Mouse (Mus musculus) adrenal gland, adult 8-10 months (tissue): ENCODE results near the gene Itpk1. TPM values are rescaled to one million over a fixed set of nuclear protein-coding genes. Genes with fewer than 3 reads are reported as not detected.

Experiments
- DNase-seq: peaks from one replicate; pipeline ENCODE4 v3.0.0; 2022
- total RNA-seq, 4 experiments: library from RNA; stranded (reverse); gene quantifications; 2 replicates each; pipeline ENCODE4 v1.2.4; 2022

The Itpk1 gene
- total RNA-seq, 4 experiments from 2014 or later: 49.2 to 139 (median 86.7) TPM

DNA sequence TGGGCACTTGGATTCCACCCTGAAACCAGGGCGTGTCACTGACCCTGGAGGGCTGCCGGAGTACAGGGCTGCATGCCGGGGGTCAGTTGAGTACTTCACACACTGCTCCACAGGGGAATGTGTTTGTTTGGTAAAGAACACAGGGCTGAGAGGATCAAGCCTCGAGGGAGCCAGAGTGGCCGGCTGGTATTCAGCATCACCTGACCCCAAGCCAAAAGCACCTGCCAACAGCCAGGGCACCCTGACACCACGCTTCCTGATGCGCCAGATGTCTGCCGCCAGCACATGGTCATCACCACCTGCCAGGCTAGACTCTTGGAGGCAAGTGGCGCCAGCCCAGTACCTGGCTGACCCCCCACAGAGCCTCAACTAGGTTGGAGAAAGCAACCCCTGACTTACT is 80.9 kb downstream of the Itpk1 start:
- DNase-seq: no peak

DNA sequence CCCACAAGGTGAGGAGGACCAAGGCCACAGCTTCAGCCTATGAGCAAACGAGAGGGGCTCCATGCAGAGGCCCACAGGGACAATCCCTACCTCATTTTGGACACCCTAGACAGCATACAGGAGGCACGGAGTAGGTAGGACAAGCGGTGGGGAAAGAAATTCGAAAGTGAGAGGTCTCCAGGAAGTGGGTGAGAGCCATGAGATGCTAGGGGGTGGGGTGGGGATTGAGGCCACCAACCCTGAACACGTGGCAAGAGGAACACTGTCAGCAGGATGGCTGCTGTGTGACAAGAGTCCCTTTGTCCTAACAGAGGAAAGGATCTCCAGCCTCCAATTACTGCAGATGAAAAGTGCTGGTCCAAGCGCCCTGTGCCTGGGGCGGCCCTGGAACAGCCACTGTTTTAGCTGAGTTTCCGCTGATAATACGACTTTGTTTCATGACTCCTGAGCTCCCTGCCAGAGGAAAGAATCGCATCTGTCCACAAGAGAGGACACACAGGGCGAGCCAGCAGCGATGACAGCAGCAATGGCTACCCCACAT is 82.4 kb downstream of the Itpk1 start:
- no peak for DNase-seq

DNA sequence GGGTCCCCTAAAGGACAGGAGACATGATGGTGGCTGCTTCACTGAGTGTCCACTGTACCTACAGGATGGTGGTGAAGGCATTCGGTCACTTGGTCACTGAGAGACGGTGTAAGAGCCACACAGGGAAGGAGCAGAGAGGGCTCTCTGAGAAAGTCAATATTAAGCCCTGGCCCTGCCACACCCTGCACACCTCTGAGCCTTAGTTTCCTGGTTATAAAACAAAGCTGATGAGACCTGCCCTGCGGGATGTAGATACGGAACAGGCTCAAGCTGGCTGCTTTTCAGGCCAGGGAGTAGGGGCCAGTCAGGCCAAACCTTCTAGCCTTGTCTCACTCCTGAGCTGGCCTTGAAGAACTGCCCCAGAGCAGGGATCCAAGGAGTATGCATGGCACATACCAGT is 82.9 kb downstream of the Itpk1 start:
- no peak for DNase-seq

DNA sequence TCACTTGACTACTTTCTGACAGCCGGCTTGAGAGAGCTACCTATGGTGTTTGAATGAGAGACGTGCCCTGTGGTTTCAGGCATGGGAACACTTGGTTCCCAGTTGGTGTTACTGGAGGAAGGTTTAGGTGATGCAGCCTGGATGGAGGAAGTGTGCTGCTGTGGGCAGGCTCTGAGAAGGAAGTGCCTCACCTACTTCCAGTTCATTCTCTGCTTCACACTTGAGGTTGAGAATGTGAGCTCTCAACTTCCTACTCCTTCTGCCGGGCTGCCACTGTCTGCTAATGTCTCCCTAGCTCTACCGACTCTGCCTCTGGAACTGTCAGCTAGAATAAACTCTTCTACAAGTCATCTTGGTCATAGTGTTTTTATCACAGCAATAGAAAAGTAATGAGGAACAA is 83.5 kb downstream of the Itpk1 start:
- no peak for DNase-seq

DNA sequence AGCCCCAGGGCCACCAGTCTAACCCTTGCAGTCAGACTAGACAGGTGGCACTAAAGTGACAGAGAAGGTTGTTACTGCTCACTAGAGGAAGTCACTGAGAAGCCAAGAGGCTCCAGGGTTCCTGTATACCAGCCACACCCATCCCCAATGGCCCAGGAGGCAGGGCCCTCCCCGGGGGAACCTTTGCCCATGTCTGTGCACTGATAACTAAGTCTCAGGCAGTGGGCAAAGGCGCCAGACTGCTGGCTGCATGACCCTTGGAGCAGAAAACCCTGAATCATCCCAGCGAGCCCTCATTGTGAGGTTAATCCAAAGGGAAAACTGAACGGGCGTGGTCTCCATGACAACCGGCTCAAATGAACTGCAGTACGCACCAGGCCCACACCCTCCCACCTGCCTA is 84.8 kb downstream of the Itpk1 start:
- no peak for DNase-seq

DNA sequence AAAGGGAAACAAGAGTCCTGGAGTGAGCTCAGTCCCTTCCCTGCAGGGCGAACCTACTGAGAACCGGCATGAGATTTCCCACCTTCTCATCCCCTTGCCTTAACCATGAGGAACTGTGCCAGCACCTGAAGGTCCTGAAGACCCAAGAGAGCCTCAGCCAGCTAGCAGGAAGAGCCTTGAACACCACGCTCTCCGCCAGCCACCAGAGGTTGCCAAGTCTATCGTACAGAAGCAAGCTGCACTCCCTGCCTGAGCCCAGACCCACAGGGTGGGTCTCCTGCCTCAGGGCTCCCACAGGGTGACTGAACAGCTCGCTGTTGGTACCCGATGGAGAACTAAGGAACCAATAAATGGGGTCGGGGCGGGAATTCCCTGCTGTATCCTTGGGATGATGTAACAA is 86.6 kb downstream of the Itpk1 start:
- no peak for DNase-seq

DNA sequence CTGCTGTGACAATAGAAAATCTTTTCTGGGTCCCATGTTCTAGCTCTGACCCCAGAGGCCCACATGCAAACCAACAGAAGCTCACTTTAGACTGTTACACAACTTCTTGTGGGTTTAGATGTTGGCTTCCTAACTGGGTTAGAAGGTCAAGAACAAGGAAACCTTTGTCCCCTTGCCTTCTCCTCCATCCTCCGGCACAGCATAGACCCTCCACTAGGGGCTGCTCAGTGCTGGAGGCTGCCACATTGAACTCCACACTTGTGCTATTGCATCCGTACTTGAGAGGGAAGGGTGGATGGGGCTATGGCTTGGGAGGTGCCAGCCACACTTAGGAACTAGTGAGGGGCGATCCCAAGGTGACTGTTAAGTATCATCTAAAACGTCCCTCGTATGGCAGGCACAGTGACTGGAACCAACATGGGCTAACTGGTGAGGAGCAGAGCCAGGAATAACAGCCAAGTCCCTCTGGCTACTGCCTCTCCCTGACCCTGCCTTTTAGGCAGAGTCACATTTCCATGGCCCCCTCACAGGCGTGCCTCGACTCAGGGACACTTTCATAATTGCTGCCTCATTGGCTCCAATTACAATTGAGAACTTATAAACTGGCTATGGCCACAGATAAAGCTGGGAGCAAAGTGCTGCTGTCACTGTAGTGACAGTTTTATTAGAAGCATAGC is 87.7 kb downstream of the Itpk1 start:
- DNase-seq: peak; percentile 39

DNA sequence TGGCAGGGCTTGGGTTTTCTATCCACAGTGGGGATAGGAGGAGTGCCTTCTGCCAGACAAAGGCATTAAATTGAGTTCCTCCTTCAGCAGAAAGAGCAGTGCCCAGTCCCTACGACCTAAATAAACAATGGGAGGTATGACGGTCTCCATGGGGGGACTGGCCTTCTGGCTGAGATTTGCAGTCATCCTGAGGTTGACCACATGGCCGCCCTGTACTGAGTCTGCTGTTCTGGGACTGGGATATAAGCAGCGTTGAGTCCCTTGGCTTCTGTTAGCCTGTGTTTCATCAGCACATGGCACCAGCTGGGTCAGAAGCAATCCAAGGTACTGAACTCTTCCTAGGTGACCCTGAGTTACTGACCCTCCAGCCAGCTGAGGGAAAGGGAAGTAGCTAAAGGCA is 88.5 kb downstream of the Itpk1 start:
- no peak for DNase-seq

DNA sequence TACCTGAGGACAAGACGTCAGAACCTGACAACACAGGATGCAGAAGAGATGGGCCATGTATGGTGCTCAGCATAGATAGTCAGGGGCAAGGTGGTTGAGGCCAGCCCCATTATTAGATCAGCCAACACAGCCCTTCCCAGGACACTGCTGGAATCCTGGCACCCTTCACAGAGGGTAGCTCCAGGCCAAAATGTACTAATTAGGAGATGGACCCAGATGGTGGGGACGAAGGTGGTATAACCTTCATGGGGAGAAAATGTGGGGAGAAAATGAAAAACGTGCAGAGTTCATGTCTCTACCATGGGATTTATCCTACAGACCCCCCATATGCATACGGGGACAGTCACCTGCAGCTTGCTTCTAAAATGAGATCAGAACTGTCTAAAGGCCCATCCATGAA is 91.3 kb downstream of the Itpk1 start:
- no peak for DNase-seq

DNA sequence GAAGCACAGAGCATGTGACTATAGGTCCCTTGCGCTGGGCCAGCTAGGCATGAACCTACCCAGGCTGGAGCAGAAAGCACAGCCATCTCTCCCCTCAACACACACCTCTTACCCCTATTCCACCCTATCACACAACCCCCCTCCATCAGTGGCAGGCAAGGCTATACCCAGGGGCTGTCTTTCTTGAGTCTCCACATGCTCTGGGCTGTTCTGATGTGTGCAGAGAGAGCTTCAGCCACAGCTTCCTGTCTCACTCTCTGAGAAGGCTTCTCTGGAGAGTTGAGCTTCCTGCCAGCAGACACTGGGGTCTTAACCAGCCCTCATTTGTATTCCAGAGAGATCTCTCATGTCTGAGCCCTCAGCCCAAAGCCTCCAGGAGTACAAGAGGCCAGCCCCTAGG is 92.3 kb downstream of the Itpk1 start:
- DNase-seq: no peak

DNA sequence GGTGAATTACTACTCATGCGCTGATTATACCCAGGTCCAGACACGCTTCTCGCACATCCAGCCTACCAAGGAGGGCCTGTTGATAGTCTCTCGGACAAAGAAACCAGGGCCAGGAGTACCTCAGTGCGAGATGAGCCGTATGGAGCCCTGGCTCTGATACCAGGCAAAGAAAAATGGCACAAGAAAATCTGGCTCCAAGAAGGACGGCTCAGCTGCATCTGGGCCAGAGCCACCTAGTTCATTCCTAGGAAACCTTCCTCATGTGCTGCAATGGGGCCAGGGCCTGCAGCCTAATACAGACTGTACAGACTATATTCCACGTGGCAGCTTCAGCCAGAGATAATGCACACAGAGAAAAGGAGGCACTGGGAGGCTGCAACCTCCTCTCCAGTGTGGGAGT is 93.8 kb downstream of the Itpk1 start:
- no peak for DNase-seq

DNA sequence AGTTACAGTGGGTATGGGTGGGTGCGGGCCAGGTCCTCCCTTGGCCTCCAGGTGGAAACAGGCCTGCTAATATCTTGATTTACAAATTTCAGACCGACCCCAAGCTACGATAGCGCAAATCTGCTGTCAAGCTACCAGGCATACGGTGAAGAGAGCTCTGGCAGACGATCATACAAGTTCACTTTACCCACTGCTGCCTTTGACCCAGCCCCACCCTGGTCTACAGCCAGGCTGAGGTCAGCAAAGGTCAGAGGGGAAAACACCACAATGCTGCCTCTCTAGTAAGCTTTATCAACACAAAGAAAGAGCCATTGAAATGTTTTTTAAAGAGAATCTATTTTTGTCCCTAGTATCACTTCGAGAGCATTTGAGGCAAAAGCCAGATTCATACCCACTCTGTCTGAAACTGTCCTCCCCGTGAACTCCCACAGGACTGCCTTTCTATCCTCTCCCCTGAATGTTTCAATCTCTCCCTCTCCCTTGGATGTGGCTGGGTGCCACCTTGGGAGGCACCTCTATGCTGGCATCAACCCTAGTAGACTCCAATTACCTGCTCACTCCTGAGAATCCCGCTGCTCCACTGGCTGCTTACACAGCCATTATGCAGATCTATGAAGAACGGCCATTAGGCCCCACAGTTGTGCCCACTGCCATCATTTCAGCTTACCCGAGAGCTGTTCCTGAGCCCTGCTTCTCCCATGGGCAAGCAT is 96.8 kb downstream of the Itpk1 start:
- DNase-seq: no peak

DNA sequence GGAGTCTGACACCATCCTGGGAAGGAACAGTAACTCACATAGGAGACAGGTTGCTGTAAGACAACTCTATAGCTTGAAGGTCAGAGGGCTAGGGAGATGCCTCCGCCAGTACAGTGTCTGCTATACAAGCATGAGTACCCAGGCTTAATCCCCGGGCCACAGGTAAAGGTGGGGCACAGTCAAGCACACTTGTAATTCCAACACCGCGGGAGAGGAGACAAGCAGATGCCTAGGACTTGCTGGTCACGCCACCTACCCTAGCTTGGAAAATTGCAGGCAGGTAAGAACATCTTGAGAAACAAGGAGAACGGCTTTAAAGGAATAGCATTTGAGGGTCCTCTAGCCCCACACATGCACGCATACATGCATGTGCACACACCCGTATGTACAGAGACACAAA is 97.7 kb downstream of the Itpk1 start:
- no peak for DNase-seq

DNA sequence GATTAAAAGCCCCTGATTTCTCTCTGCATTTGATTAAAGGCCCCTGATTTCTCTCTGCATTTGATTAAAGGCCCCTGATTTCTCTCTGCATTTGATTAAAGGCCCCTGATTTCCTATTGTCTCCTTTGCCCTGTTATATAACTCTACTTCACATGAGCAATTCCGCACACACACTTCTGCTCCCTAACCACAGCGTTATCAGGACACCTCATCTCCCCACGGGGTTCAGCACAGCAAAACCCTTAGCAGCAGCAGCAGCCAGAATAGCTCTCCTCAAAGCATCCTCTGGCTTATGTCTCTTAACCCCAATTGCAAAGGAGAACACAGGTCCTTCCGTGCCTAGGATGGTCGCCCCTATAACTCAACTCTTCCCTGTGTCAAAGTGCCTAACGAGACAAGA is 99.1 kb downstream of the Itpk1 start:
- no peak for DNase-seq

DNA sequence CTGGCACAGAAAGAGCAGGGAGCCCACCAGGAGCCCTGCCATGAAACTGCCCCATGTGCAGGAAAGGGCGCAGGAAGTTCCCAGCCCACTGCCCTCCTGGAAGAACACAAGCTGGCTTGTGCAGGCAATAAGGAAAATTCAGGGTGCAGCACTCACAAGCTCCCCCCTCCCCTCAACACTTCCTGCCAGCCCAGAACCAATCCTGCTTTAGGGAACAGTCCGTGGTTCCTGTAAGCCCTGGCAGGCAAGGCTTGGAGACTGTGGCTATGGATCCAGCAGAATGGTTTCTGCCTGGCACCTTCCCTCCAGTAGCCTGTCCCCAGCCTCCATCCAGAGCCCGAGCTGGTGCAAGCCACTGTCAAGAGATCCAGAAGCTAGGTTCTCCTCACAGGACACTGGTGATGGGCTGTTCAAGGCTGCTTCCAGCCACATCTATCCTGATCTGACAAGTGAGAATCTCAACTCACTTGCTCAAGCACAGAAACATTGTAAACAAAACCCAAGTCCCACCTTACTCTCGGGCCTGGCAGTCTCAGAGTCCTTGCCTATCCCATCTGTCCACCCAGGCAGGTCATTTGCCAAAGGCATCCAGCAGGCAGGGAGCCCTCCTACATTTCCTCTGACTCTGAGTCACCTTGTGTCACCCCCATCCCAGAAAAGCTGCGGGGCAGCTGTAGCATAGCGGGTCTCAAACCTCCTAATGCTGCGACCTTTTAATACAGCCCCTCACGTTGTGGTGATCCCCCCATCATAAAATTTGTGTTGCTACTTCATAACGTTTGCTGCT is 102.3 kb downstream of the Itpk1 start:
- DNase-seq: no peak

DNA sequence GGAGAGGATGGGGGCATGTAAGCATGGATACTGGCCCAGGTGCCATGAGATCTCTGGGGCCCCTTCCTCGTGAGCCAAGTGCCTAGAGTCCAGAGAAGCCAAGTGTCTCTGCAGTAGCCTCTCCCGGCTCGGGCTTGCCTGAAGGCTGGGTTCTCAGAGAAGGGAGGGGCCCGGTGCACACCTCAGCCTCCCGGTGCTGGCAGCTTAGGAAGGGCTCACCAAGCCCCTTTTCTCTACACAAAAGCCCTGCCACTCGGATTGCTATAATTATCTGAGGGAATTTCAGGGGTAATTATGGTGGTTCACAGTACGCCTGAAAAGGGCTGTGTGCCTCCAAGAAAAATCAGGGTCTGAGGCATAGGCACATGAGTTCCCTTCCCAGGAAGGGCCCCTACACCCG is 102.9 kb downstream of the Itpk1 start:
- DNase-seq: no peak

DNA sequence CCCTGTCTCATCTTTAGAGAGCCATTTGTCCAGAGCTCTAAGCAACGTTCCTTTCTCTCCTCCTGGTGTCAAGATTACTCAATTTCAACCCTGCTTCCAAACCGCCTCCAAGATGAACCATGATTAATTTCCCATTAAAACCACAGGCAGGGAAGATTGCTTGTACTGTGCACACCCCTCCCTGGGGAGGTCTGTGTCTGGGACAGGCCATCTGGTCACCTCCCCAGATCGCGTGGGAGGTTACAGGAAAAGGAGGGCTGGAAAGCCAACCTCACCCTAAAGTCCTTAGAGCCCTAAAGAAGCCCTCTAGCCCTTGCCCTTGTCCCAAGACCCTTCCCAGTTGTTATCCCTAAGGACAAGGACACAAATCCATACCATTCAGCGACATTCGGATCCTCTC is 104.4 kb downstream of the Itpk1 start:
- DNase-seq: no peak

DNA sequence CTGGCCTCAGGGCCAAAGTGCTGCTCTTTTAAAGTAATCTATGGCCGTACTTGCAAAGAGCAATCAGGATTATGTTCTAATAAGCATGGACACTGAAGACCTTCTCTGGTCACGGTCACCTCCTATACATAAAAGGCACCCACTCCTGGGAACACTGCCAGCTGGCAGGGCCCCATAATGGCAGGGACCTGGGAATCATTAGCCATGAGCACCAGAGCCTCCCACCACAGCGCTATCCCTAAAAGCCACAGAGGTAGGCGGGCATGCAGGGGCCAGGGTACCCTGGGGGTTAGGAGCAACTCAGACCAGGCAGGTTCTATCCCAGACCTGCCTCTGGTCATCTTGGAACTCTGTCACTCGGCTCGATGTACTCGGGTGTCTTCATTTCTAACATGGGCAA is 104.9 kb downstream of the Itpk1 start:
- DNase-seq: no peak

DNA sequence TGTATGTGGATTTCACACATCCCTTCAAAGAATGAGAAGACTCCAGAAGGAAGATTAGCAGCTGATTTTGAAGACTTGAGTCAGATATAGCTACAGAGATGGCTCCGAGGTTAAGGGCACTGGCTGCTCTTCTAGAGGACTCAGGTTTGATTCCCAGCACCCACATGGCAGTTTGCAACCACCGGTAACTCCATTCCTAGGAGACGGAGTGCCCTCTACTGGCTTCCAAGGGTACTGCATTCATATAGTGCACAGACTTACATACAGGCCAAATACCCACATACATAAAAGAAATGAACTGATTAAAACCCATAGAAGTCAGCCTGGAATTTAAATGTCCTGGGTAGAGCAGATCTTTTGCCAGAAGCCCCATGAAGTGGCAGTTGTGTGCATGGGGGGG is 106.2 kb downstream of the Itpk1 start:
- no peak for DNase-seq

DNA sequence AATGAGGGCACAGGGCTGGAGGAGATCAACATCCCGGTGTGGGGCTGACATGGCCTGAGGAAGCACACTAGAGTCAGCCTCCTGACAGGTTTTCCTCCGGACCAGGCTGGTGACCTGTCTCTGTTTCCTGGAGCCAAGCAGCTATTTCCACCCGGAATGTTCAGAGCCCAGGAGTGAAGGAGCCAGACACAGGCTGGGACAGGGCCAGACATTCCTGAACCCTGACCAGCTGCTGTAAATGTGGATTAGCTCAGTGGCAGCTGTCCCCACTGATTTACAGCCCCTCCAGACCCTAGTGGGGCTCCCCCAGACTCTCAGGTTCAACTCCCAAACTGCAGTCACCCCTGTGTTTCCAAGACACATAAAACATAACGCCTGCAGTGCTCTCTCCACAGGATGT is 107.3 kb downstream of the Itpk1 start:
- no peak for DNase-seq

DNA sequence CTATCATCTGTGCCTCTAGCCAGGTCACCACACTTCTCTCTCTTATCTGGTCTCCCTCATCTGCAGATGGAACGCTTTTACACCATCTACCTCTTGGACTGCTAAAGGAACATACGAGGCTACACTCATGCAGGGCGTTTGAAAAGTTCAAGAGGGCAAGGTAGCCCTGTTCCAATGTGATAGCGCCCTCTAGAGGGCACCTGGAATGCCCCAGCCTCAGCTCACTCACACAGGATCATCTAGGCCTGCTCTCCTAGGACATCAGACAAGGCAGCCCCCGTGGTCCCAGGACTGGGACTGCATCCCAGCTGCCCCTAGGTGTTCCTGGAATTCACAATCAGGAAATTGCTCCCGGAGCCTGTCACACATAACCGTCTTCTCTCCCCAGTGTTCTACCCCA is 108.3 kb downstream of the Itpk1 start:
- DNase-seq: no peak

DNA sequence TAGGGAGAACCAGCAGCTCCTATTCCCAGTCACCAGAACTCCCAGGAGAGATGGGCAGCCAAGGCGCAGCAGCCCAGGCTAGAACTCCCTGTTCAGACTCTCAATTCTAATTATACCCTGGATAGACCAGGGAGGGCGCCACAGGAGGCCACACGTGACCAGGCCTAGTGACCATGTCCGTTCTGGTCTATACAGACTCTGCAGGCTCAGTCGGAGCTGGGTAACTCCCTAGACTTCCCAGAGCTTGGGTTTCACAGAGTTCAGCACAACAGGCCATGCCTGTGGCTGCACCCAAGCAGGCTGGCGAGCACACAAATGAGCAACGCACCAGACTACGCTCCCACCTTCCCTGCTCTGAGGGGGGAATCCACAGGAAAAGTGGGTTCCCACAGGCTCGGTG is 110.1 kb downstream of the Itpk1 start:
- no peak for DNase-seq

DNA sequence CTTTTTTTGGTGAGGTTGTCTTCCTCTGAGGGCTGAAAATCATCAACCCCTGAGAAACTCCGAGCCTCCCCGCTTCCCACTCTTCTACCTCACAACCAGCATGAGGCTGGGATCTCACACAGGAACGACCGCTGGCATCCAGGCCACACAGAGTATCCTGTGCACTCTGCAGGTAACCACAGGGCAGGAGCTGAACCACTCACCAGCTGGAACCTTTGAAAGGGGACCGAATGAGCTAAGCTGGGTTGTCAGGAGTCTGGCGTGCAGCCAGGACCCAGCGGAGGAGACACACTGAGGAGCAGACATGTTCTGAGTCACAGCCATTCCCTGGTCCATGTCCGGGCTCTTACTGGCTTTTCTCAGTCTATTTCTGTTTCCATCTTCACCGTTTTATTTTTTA is 111.0 kb downstream of the Itpk1 start:
- DNase-seq: no peak
